Mouse (Mus musculus) forelimb bud, embryonic 11.5 days (tissue): Measurements from ENCODE around the gene Ngp.

Source experiments
- DNase-seq: peaks from one replicate; pipeline ENCODE4 v3.0.0-alpha.2; 2012; ENCODE audit warnings: low read depth, low spot score

Gene Ngp

DNA sequence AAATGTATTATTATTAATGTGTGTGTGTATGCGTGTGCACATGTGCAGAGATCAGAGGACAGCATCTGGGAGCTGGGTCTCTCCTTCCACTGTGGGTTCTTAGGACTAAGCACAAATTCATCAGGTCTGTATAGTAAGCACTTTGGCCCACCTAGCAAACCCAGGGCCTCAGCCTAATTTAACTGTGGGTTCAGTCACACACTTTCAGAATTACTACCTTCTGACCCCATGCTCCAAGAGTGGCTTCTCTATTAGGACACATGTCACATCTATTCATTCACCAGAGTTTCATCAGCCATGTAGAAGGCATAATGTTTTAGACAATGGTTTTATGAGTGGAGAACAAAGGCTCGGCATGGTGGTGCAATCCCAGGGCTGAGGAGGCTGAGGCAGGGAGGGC, 13.5 kb downstream of the Ngp start:
- DNase-seq, result no peak

DNA sequence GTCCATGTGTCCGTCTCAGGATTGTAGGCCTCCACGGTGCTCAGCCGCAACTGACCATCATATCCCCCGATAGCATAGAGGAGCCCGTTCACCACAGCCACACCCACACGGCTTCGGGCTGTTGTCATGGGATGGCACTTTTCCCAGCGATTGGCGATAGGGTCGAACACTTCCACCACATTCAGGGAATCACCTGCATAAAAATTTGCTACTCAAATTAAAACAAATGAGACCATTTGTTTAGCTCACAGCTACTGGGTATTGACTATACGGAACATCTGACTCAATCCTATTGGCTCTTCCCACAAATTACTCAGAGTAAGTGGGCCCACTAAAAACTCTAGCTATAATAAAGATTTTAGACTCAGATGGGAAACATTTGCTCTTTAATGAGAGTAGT, 16.5 kb downstream of the Ngp start:
- DNase-seq, result no peak

DNA sequence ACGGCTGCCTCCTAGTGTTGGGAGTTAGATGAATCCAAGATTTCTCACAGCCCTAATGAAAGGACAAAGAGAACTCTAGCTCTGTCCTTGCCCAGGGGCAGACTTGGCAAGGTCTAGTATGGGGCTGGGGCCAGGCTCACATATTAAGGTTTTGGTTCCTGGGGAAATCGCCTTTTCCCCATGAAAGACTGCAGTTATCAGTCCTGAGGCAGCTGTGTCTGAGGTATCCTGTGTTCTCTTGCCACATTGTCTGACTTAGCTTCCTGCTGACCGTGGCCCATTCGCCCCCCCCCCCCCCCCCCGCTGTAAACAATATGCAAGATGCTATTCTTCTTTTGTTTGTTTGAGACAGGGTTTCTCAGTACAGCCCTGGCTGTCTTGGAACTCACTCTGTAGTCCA, 20.5 kb downstream of the Ngp start:
- DNase-seq, result no peak

GRCm38 (mm10) chr9:110440559-110440958, 21.0 kb downstream of the Ngp start:
- no peak for DNase-seq

- DNase-seq, result no peak
These were observed 28.8 kb downstream of the Ngp start for GRCm38 (mm10) chr9:110448356-110448755.

DNA sequence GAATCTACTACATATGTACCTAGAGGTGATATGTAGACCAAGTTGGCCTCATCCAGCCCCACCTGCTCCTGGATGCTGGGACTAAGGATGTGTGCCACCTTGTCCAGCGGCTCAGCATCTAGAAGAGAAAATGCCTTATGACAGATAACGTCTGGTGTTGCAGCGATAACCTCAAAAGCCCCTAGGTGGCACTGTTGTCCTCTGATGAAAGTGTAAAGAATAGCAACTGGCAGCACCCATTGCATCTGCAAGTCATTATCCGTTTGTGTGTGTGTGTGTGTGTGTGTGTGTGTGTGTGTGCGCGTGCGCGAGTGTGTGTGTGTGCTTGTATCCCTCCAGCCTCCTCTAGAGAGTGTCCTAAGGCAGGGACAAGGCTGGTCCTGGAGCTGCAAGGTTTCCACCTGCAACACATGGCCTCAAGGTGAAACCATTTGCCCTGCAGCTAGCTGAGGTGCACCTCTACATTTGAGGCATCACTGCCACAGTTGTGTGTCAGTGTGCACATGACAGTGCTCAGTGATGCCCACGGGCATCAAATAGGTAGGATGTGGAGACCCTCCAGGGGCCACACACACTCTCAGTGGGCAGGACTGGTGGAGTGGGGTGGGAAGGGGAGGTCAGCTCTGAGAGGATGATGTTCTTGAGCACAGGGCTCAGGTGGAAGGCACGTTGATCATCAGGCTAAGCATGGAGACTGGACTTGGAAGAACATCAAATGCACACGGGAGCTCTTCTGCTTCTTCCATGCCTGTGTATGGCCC, 29.5 kb downstream of the Ngp start:
- peak; percentile 88 for DNase-seq

DNA sequence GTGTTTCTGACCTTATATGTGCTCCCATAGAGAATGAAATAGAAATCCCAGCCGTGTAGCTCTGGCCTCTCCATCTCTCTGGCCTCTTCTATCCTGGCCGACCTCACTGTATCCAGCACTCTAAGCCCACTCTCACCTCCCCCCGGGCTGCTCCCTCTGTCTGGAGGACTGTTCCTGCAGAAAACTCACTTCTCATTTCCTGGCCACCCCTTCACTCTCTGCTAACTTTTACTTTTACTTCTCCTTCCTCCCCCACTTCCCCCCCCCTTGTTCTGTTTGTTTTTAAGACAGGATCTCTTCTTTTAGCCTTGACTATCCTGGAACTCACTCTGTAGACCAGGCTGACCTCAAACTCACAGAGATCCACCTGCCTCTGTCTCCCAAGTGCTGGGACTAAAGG, 33.0 kb downstream of the Ngp start:
- no peak for DNase-seq

DNA sequence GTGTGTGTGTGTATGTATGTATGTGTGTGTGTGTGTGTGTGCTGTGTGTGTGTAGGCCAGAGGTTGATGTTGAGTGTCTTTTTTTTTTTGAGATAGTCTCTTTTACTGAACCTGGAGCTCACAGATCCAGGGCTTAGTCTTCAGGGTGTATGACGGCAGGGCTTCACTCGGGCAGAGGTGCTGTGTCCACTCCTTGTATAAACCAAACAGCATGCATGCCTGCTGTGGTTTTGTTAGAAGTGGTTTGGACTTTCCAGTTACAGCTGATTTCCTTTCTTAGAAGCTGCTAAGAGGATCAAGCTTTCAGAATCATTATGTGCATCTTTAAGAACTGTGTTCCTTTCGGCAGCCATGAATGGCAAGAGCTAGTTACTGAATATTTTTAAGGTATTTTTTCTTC, 38.4 kb downstream of the Ngp start:
- no peak for DNase-seq

DNA sequence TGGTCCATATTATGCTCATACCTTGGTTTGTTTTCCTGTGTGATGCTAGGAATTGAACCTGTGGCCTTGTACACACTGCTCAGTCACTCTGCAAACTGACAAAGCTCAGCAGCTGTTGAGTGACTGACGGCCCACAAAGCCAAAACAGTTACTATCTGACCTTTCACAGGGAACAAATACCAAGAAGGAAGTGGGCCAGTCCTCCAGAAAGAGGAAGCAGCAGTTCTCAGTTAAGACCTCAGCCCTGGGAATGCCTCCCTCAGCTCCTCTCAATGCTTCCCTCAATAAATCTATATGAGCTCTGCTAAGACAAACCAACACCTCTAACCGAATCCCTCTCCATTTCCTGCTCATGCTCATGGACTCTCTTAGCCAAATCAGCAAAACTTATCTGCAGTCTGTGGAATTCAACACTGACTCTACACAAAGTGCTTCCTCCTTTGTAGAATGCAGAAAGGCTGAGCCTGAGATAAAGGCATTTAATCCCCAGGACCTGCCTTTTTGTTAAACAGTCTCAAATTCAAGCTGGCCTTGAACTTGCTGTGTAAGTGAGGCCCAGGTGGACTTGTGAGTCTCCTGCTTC, 39.7 kb downstream of the Ngp start:
- DNase-seq, result no peak

DNA sequence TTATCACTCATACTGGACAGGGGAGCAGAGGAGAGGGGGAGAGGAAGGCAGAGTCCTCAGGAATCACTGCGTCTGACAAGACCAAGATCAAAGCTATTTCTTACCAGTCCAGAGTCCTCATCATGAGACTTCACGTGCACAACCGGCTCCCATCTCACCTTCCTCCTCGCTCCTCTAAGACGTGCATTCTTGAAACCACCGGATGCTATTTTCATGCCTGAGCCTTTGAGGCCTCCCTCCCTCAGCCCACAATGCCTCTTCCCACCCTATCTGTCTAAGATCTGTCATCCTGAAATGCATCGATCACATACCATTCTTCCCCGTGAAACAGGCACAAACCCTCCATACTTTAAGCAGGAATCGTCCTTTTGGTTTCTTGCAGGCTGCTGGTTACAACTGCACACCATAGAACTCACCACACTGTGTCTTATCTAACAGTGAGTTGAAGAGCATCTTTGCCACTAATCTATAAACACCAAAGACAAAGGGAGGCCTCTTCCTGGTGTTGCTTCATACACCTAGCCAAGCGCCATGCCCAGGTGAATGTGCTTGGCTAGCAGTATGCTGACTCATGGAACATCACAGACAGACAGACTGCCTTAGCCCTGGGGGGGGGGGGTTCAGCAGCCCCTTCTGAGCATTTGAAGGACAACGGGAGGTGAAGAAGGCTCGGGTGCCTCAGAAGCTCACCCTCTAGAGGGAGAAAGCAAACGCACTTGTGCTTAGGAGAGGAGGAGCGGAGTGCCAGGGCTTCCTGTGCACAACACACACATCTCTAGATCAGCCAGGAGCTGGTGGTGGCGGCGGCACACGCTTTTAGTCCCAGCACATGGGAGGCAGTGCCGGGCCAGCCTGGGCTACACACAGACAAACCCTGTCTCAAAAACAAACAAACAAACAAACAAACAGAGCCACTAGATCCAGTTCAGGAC, 41.6 kb downstream of the Ngp start:
- DNase-seq, result no peak

DNA sequence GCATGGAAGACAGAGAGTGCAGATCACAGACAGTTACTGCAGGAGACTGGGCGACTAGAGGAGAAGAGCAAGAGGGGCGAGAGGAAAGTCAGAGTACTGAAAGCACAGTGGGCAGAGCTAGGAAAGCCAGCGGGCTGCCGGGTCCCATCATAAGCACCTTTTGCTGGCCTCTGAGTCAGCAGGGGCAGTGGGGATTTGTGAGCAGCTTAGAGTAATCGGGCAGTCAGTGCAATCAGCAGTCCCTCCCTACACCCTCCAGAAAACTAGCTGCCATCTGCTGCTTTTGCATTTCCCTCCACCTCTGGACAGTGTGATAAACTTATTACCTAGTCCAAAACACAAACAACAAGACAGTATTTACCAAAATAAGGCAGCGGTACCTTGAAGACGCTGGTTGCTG, 42.8 kb downstream of the Ngp start:
- no peak for DNase-seq

DNA sequence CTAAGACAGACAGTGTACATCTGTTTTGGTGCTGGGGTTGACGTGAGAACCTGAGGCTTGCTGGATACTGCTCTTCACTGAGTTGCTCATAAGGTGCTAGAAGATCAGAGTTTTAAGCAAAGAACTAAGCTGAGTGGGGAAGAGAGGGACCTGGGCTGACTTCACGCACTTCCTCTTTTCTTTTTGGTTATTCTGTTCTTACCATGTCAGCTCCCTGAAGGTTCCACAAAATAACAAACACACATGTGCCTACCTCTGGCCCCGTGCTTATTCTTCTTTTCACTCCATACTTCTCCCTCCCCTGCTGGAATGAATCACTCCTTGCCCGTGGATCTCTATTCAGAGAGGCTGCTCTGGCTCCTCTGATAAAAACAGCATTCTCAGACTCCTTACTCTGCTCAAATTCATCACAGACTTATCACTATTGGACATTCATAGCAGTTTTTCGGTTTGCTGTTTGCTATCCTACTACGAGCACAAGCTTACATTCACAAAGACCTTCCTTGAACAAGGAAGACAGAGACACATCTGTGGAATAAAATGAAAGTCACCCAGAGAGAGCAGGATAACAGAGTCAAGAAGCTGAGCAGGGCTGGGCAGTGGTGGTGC, 44.5 kb downstream of the Ngp start:
- no peak for DNase-seq

GRCm38 (mm10) chr9:110465336-110465735, 45.8 kb downstream of the Ngp start:
- no peak for DNase-seq

GRCm38 (mm10) chr9:110466179-110466578, 46.6 kb downstream of the Ngp start:
- DNase-seq, result no peak
